Mouse (Mus musculus): ENCODE data around the gene Esrra. TPM values are rescaled to one million over a fixed set of nuclear protein-coding genes. Genes with fewer than 3 reads are reported as not detected.
A peak's percentile ranks its signal among the peaks of the same experiment; 100 is the strongest.

The Esrra gene
- 3.1 and 4.2 TPM in 2 replicates for polyA plus RNA-seq (2014; fragmentation: Nextera tagmentation; extraction: Ambion mirVana)

- Histone ChIP-seq H3K27me3 (ENCODE audit: insufficient read depth, low read length) (peaks cover 42% of the 10 kb centered on the region), H3K9ac (peak within 1 kb of the TSS; percentile 70), H3K4me3 (ENCODE audit: low read depth, low read length) (peak within 1 kb of the TSS; percentile 66), H3K4me1 (ENCODE audit: insufficient read depth) (no peaks in the 10 kb centered on the region), H3K4me2 (peak within 1 kb of the TSS; percentile 80), H3K9me3 (ENCODE audit: low read depth, low read length) (no peaks in the 10 kb centered on the region), H3K36me3 (ENCODE audit: insufficient read depth) (0 out of 2 replicates have a peak, but pooled peaks cover 2% of the 10 kb centered on the region), H3K27ac (ENCODE audit: low read depth) (peak within 1 kb of the TSS; percentile 76)
- ATAC-seq (ENCODE audit: insufficient read depth), result peak; percentile 94
- under 1% methylated on average over 57 of the region's 66 CpGs for WGBS
- TF ChIP-seq CTCF (IDR thresholded peaks at IDR 0.05; ENCODE audit: low read depth), result no peak
- peak; percentile 100 for DNase-seq
Measured at GRCm38 (mm10) chr19:6921647-6922567, at the start of gene Esrra. TSS of gene Esrra (minus strand) at chr19:6921813.

GRCm38 (mm10) chr19:6970460-6971085 is 49.0 kb upstream of the Esrra start:
- peaks cover 13% of the 10 kb centered on the region for H3K36me3 ChIP-seq (ENCODE audit: insufficient read depth)
- DNase-seq, result no peak
- H3K27me3 ChIP-seq (ENCODE audit: insufficient read depth, low read length), result no peaks in the 10 kb centered on the region
- H3K4me2 ChIP-seq, result peak overlapping the region; percentile 89
- H3K27ac ChIP-seq (ENCODE audit: low read depth), result 0 out of 2 replicates have a peak overlapping the region, but pooled peaks have one; percentile 36
- no peak for ATAC-seq (ENCODE audit: insufficient read depth)
- peak overlapping the region; percentile 71 for H3K9ac ChIP-seq
- H3K4me1 ChIP-seq (ENCODE audit: insufficient read depth), result peaks cover 13% of the 10 kb centered on the region
- no peak for TF ChIP-seq CTCF (IDR thresholded peaks at IDR 0.05; ENCODE audit: low read depth)
- H3K4me3 ChIP-seq (ENCODE audit: low read depth, low read length), result peak overlapping the region; percentile 70; the same call in 1 of the 2 replicates
- no peaks in the 10 kb centered on the region for H3K9me3 ChIP-seq (ENCODE audit: low read depth, low read length)
- 23% methylated on average over 11 of the region's 11 CpGs for WGBS

- Histone ChIP-seq H3K4me2 (peak overlapping the region; percentile 89), H3K27me3 (ENCODE audit: insufficient read depth, low read length) (no peaks in the 10 kb centered on the region), H3K4me1 (ENCODE audit: insufficient read depth) (peaks cover 13% of the 10 kb centered on the region), H3K9me3 (ENCODE audit: low read depth, low read length) (no peaks in the 10 kb centered on the region), H3K9ac (peak overlapping the region; percentile 71), H3K27ac (ENCODE audit: low read depth) (peak overlapping the region; percentile 42; the same call in 1 of the 2 replicates), H3K36me3 (ENCODE audit: insufficient read depth) (peaks cover 21% of the 10 kb centered on the region), H3K4me3 (ENCODE audit: low read depth, low read length) (peak overlapping the region; percentile 70)
- peak; percentile 70 for TF ChIP-seq CTCF (IDR thresholded peaks at IDR 0.05; ENCODE audit: low read depth)
- WGBS, result under 1% methylated on average over 55 of the region's 55 CpGs
- DNase-seq (peak; percentile 80), ATAC-seq (ENCODE audit: insufficient read depth) (peak; percentile 75)
Measured at GRCm38 (mm10) chr19:6969665-6970381, 48.2 kb upstream of the Esrra start.

GRCm38 (mm10) chr19:6969291-6969664 is 47.7 kb upstream of the Esrra start:
- no peak; the same call in 1 of the 2 replicates for ATAC-seq (ENCODE audit: insufficient read depth)
- no peak for DNase-seq
- H3K36me3 ChIP-seq (ENCODE audit: insufficient read depth), result peaks cover 25% of the 10 kb centered on the region
- peak overlapping the region; percentile 42; the same call in 1 of the 2 replicates for H3K27ac ChIP-seq (ENCODE audit: low read depth)
- no peak for TF ChIP-seq CTCF (IDR thresholded peaks at IDR 0.05; ENCODE audit: low read depth)
- peak overlapping the region; percentile 70 for H3K4me3 ChIP-seq (ENCODE audit: low read depth, low read length)
- no peaks in the 10 kb centered on the region for H3K9me3 ChIP-seq (ENCODE audit: low read depth, low read length)
- H3K4me1 ChIP-seq (ENCODE audit: insufficient read depth), result peaks cover 13% of the 10 kb centered on the region
- under 1% methylated on average over 20 of the region's 20 CpGs for WGBS
- peak overlapping the region; percentile 71 for H3K9ac ChIP-seq
- no peaks in the 10 kb centered on the region for H3K27me3 ChIP-seq (ENCODE audit: insufficient read depth, low read length)
- peak overlapping the region; percentile 89 for H3K4me2 ChIP-seq

GRCm38 (mm10) chr19:6968491-6969271 is 47.1 kb upstream of the Esrra start:
- no peak for ATAC-seq (ENCODE audit: insufficient read depth)

GRCm38 (mm10) chr19:6956461-6956860 is 34.8 kb upstream of the Esrra start:
- 85% methylated on average over 10 of the region's 10 CpGs for WGBS
- H3K36me3 ChIP-seq (ENCODE audit: insufficient read depth), result peaks cover 73% of the 10 kb centered on the region

More at GRCm38 (mm10) chr19:6968491-6969271, 47.1 kb upstream of the Esrra start:
- no peaks in the 10 kb centered on the region for H3K27me3 ChIP-seq (ENCODE audit: insufficient read depth, low read length)
- 5% methylated on average over 15 of the region's 15 CpGs for WGBS
- H3K9ac ChIP-seq, result peak overlapping the region; percentile 71
- peak overlapping the region; percentile 89 for H3K4me2 ChIP-seq
- peaks cover 13% of the 10 kb centered on the region for H3K4me1 ChIP-seq (ENCODE audit: insufficient read depth)
- no peak for TF ChIP-seq CTCF (IDR thresholded peaks at IDR 0.05; ENCODE audit: low read depth)
- peak overlapping the region; percentile 70 for H3K4me3 ChIP-seq (ENCODE audit: low read depth, low read length)
- peaks cover 31% of the 10 kb centered on the region for H3K36me3 ChIP-seq (ENCODE audit: insufficient read depth)
- no peaks in the 10 kb centered on the region for H3K9me3 ChIP-seq (ENCODE audit: low read depth, low read length)
- peak overlapping the region; percentile 42; the same call in 1 of the 2 replicates for H3K27ac ChIP-seq (ENCODE audit: low read depth)
- peak; percentile 45 for DNase-seq

More at GRCm38 (mm10) chr19:6956461-6956860, 34.8 kb upstream of the Esrra start:
- Histone ChIP-seq H3K27me3 (ENCODE audit: insufficient read depth, low read length) (no peaks in the 10 kb centered on the region), H3K4me2 (no peak overlapping the region), H3K9ac (no peak overlapping the region), H3K4me1 (ENCODE audit: insufficient read depth) (peaks cover 11% of the 10 kb centered on the region), H3K4me3 (ENCODE audit: low read depth, low read length) (no peak overlapping the region), H3K27ac (ENCODE audit: low read depth) (no peak overlapping the region), H3K9me3 (ENCODE audit: low read depth, low read length) (no peaks in the 10 kb centered on the region)
- TF ChIP-seq CTCF (IDR thresholded peaks at IDR 0.05; ENCODE audit: low read depth), result no peak
- ATAC-seq (ENCODE audit: insufficient read depth) (no peak), DNase-seq (no peak)
